Mouse (Mus musculus): ENCODE results near the gene Ak5. TPM values are rescaled to one million over a fixed set of nuclear protein-coding genes. Genes with fewer than 3 reads are reported as not detected.

Ak5 gene
- polyA plus RNA-seq, 1 experiment from 2014 or later = 3.1 TPM

DNA sequence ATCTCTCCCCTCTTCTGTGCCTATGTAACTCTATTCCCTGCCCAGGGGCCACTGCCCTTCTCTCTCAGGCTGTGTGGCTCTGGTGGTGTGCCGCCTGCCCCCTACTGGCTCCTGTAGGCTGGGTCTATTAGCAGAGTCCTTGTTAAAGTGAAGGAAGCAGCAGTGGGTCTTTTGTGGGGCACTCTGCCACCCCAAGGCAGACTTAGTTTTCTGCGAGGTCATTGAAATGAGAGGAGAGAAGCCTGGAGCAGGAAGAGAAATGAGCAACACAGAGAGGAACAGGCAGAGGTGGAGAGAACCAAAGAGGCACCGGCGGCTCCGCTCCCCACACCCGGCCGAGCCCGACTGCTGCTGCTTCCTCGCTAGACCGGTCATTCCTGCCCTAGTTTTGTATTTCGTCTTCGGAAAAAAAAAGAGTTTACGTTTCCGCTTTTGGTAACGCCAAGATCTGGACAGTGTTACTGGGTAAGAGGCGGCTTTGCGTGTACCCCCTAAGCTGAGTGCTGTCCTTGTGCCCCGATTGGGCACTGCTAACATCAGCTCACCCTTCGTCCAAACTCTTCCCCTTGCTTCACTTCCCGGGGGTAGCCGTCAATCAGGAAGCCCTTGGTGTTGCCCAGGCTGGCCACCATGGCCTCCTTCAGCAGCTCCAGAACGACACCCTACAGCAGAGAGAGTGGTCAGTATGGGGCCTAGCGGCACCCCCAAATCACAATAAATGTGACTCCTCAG lies 190.2 kb downstream of the Ak5 start:
- H3K27me3 ChIP-seq (replicated peaks; ENCODE audit: control insufficient read depth, insufficient read depth, low read length) = no peaks in the 10 kb centered on the region
- 3% methylated on average over 23 of the region's 23 CpGs for WGBS
- peak overlapping the region; percentile 53 for H3K9ac ChIP-seq (ENCODE audit: low read depth, low read length)
- peak overlapping the region; percentile 41 for H3K27ac ChIP-seq (replicated peaks; ENCODE audit: low read depth, low read length)
- H3K4me2 ChIP-seq (ENCODE audit: low read depth, low read length) = peak overlapping the region; percentile 74
- H3K4me3 ChIP-seq (ENCODE audit: low read depth, low read length) = peak overlapping the region; percentile 43
- peak; percentile 82 for DNase-seq (ENCODE audit: low spot score)
- peaks cover 9% of the 10 kb centered on the region; the same call in 1 of the 2 replicates for H3K4me1 ChIP-seq (ENCODE audit: control insufficient read depth, insufficient read depth, low read length)
- H3K36me3 ChIP-seq (ENCODE audit: control insufficient read depth, insufficient read depth, low read length) = no peaks in the 10 kb centered on the region
- peak; percentile 88 for ATAC-seq (ENCODE audit: low read depth)
- H3K9me3 ChIP-seq (ENCODE audit: control insufficient read depth, low read length) = no peaks in the 10 kb centered on the region

DNA sequence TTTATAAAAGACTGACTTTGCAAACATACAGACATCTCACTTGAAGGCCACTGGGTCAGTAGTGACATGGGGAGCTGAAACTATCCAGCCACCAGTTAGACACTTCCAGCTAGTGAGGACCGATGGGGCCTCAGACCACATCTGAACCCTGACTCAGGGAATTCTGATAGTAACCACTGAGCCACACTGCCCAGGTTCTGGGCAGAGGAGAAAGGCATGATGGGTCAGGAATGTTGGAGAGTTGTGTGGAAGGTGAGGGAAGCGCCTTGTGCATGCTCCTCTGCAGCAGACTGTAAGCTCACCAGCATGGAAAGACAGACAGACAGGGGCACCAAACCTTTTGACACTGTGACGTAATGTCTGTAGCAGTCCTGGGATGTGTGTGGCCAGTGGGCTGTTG lies 192.3 kb downstream of the Ak5 start:
- no peaks in the 10 kb centered on the region for H3K27me3 ChIP-seq (replicated peaks; ENCODE audit: control insufficient read depth, insufficient read depth, low read length)
- peaks cover 9% of the 10 kb centered on the region; the same call in 1 of the 2 replicates for H3K4me1 ChIP-seq (ENCODE audit: control insufficient read depth, insufficient read depth, low read length)
- H3K4me2 ChIP-seq (ENCODE audit: low read depth, low read length) = no peak overlapping the region
- H3K36me3 ChIP-seq (ENCODE audit: control insufficient read depth, insufficient read depth, low read length) = no peaks in the 10 kb centered on the region
- no peak overlapping the region for H3K27ac ChIP-seq (replicated peaks; ENCODE audit: low read depth, low read length)
- H3K4me3 ChIP-seq (ENCODE audit: low read depth, low read length) = no peak overlapping the region
- H3K9ac ChIP-seq (ENCODE audit: low read depth, low read length) = no peak overlapping the region
- DNase-seq (ENCODE audit: low spot score) (no peak), ATAC-seq (ENCODE audit: low read depth) (no peak)
- WGBS = 92% methylated on average over 3 of the region's 3 CpGs
- H3K9me3 ChIP-seq (ENCODE audit: control insufficient read depth, low read length) = no peaks in the 10 kb centered on the region

DNA sequence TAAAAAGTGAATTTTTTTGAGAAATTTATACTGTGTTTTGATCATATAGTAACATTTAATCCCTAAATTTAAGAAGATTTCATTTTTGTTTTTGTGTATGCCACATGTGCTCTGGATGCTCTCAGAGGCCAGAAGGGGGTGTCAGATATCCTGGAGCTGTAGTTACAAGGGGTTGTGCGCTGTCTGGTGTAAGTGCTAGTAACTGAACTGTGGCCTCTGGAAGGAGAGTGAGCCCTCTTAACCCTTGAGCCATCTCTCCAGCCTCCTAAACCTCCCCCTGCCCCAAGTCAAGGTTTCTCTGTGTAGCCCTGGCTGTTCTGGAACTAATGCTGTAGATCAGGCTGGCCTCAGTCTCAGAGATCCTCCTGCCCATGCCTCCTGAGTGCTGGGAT lies 192.9 kb downstream of the Ak5 start:
- Histone ChIP-seq H3K4me2 (ENCODE audit: low read depth, low read length) (no peak overlapping the region), H3K4me3 (ENCODE audit: low read depth, low read length) (no peak overlapping the region), H3K27ac (replicated peaks; ENCODE audit: low read depth, low read length) (no peak overlapping the region), H3K9ac (ENCODE audit: low read depth, low read length) (no peak overlapping the region), H3K9me3 (ENCODE audit: control insufficient read depth, low read length) (no peaks in the 10 kb centered on the region), H3K36me3 (ENCODE audit: control insufficient read depth, insufficient read depth, low read length) (no peaks in the 10 kb centered on the region), H3K4me1 (ENCODE audit: control insufficient read depth, insufficient read depth, low read length) (peaks cover 9% of the 10 kb centered on the region; the same call in 1 of the 2 replicates), H3K27me3 (replicated peaks; ENCODE audit: control insufficient read depth, insufficient read depth, low read length) (no peaks in the 10 kb centered on the region)
- 69% methylated on average over 1 of the region's 1 CpGs for WGBS
- ATAC-seq (ENCODE audit: low read depth) (no peak), DNase-seq (ENCODE audit: low spot score) (no peak)

DNA sequence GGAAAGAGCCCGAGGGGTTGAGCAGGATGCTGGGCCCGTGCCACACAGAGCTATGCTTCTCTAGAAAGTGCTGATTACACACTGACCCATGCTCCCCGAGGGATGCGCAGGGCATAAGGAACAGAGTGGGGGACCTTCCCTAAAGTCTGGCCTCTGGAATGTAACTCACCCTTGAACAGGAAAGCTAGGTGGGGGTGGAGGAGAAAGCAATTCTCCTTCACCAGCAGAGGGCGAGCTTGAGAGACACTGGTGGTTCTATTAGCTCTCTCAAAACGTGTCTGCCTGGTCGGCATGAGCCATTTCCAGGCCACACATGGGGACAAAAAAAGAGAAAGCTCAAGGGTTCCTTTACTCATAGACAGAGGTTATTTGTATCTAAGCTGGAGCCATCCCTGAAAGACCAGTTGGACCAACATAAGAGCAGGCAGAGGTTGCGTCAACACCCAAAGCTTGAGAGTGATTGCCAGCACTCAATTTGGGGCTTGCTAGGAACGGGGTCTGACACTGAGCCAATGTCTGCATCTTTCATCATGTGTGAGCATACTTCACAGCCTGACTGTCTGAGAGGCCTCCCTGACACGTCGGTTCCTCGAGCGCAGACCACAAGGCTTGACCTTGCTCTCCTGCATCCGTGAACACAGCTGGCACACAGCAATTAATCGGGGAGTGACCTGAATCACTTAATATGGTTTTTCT lies 193.4 kb downstream of the Ak5 start:
- H3K9me3 ChIP-seq (ENCODE audit: control insufficient read depth, low read length) = no peaks in the 10 kb centered on the region
- WGBS = 56% methylated on average over 14 of the region's 15 CpGs
- H3K4me2 ChIP-seq (ENCODE audit: low read depth, low read length) = no peak overlapping the region
- no peaks in the 10 kb centered on the region for H3K27me3 ChIP-seq (replicated peaks; ENCODE audit: control insufficient read depth, insufficient read depth, low read length)
- no peak for ATAC-seq (ENCODE audit: low read depth)
- H3K36me3 ChIP-seq (ENCODE audit: control insufficient read depth, insufficient read depth, low read length) = no peaks in the 10 kb centered on the region
- peaks cover 9% of the 10 kb centered on the region; the same call in 1 of the 2 replicates for H3K4me1 ChIP-seq (ENCODE audit: control insufficient read depth, insufficient read depth, low read length)
- no peak overlapping the region for H3K4me3 ChIP-seq (ENCODE audit: low read depth, low read length)
- no peak overlapping the region for H3K9ac ChIP-seq (ENCODE audit: low read depth, low read length)
- peak; percentile 79 for DNase-seq (ENCODE audit: low spot score)
- H3K27ac ChIP-seq (replicated peaks; ENCODE audit: low read depth, low read length) = no peak overlapping the region

DNA sequence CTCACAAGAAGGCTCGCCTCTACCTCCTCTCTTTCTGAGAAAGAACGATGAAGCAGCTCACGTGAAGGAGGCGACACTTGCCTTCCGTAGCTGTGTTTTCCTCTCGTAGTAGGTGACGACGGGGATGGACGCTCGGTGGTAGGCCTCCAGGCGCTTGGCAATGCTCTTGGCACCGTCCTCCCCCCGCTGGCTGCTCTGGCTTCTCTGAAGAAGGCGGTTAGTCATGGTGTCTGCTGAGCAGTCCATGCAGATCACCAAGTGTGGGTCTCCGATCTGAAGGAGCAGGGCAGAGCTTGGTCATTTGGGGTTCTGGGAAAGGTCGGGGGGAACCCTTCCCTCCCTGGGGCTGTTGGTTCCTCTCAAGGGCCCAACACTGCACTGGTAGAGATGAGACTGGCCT lies 195.5 kb downstream of the Ak5 start:
- Histone ChIP-seq H3K4me1 (ENCODE audit: control insufficient read depth, insufficient read depth, low read length) (peaks cover 9% of the 10 kb centered on the region; the same call in 1 of the 2 replicates), H3K27ac (replicated peaks; ENCODE audit: low read depth, low read length) (no peak overlapping the region), H3K9ac (ENCODE audit: low read depth, low read length) (no peak overlapping the region), H3K9me3 (ENCODE audit: control insufficient read depth, low read length) (no peaks in the 10 kb centered on the region), H3K4me3 (ENCODE audit: low read depth, low read length) (no peak overlapping the region), H3K4me2 (ENCODE audit: low read depth, low read length) (no peak overlapping the region), H3K36me3 (ENCODE audit: control insufficient read depth, insufficient read depth, low read length) (no peaks in the 10 kb centered on the region), H3K27me3 (replicated peaks; ENCODE audit: control insufficient read depth, insufficient read depth, low read length) (no peaks in the 10 kb centered on the region)
- ATAC-seq (ENCODE audit: low read depth) = no peak
- WGBS = 81% methylated on average over 16 of the region's 16 CpGs
- no peak for DNase-seq (ENCODE audit: low spot score)

DNA sequence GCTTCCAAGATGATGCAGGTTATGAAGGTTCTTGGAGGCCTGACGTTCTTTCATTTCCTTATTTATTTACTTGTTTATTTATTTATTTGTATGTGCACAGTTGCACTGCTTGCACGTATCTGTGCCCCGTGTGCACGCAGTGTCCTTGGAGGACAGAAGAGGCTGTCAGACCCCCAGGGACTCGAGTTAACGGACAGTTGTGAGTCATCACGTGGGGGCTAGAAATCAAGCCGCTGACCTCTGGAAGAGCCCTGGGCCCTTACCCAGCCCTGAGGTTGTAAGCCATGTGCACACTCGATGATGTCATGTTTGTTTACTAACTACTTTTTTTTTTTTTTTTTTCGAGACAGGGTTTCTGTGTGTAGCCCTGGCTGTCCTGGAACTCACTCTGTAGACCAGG lies 197.8 kb downstream of the Ak5 start:
- no peak for ATAC-seq (ENCODE audit: low read depth)
- DNase-seq (ENCODE audit: low spot score) = no peak
- Histone ChIP-seq H3K4me3 (ENCODE audit: low read depth, low read length) (no peak overlapping the region), H3K36me3 (ENCODE audit: control insufficient read depth, insufficient read depth, low read length) (no peaks in the 10 kb centered on the region), H3K9ac (ENCODE audit: low read depth, low read length) (no peak overlapping the region), H3K9me3 (ENCODE audit: control insufficient read depth, low read length) (no peaks in the 10 kb centered on the region), H3K27me3 (replicated peaks; ENCODE audit: control insufficient read depth, insufficient read depth, low read length) (no peaks in the 10 kb centered on the region), H3K27ac (replicated peaks; ENCODE audit: low read depth, low read length) (no peak overlapping the region), H3K4me1 (ENCODE audit: control insufficient read depth, insufficient read depth, low read length) (peaks cover 9% of the 10 kb centered on the region; the same call in 1 of the 2 replicates), H3K4me2 (ENCODE audit: low read depth, low read length) (no peak overlapping the region)
- WGBS = 82% methylated on average over 10 of the region's 10 CpGs

DNA sequence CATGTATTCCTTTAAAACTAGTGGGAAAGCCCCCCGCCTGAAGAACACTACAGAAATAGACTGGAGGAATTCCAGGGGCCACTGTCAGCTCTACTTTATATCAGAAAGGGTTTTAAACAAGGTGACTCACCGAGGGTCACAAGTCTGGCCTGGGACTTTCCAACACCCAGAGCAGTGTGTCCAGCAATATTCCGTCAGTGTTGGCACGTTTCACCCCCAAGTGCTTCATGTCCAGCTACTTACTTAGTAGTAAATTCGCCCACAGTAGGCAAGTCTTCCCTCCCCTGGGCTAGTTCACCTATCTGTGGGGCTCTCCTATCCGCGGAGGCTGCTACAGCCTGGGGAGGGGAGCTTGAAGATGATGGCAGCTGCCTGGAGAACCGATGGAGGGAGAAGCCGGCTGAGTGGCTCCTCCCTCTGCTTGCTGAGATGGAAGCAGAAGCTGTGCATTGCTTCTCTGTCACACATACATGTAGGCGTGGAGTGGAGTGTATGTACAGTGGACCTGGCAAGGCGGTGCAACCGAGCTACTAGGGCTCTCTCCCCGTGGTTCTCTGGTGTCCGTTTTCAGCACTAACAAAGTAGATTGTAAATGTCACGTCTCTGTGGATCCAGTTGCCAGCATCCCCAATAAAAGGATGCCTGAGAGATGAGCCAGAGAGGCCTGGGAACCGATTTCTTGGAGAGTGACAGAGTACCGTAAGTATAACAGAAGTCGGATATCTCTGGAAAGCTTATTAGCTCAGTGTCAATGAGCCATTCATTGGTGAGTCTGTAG lies 198.5 kb downstream of the Ak5 start:
- Histone ChIP-seq H3K27ac (replicated peaks; ENCODE audit: low read depth, low read length) (no peak overlapping the region), H3K36me3 (ENCODE audit: control insufficient read depth, insufficient read depth, low read length) (no peaks in the 10 kb centered on the region), H3K9me3 (ENCODE audit: control insufficient read depth, low read length) (no peaks in the 10 kb centered on the region), H3K4me3 (ENCODE audit: low read depth, low read length) (no peak overlapping the region), H3K4me2 (ENCODE audit: low read depth, low read length) (no peak overlapping the region), H3K9ac (ENCODE audit: low read depth, low read length) (no peak overlapping the region), H3K27me3 (replicated peaks; ENCODE audit: control insufficient read depth, insufficient read depth, low read length) (no peaks in the 10 kb centered on the region), H3K4me1 (ENCODE audit: control insufficient read depth, insufficient read depth, low read length) (peaks cover 9% of the 10 kb centered on the region; the same call in 1 of the 2 replicates)
- ATAC-seq (ENCODE audit: low read depth) (no peak), DNase-seq (ENCODE audit: low spot score) (no peak)
- WGBS = 64% methylated on average over 18 of the region's 18 CpGs

DNA sequence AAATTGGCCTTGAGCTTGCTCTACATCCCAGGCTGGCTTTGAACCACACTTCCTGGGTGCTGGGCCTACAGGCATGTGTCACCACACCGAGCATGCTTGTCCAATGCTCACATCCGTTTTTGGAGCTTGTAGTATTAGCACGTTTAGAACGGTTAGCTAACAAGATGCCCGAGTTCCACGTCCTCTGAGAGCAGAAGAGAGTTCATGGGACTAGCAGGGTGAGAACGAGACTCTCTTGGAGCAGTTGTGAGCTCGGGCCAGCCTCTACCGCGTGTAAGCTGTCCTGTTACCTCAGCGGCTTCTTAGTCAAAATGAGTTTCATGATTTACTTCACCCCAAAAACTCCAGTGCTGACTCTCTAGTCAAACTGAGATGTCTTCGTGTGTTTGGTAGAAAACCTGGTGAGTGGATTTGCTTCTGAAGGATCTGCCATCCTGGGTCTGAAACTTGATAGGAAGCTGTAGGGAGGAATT lies 199.6 kb downstream of the Ak5 start:
- Histone ChIP-seq H3K4me3 (ENCODE audit: low read depth, low read length) (no peak overlapping the region), H3K27ac (replicated peaks; ENCODE audit: low read depth, low read length) (no peak overlapping the region), H3K9ac (ENCODE audit: low read depth, low read length) (no peak overlapping the region), H3K36me3 (ENCODE audit: control insufficient read depth, insufficient read depth, low read length) (0 out of 2 replicates have a peak, but pooled peaks cover under 1% of the 10 kb centered on the region), H3K4me2 (ENCODE audit: low read depth, low read length) (no peak overlapping the region), H3K9me3 (ENCODE audit: control insufficient read depth, low read length) (no peaks in the 10 kb centered on the region), H3K27me3 (replicated peaks; ENCODE audit: control insufficient read depth, insufficient read depth, low read length) (no peaks in the 10 kb centered on the region), H3K4me1 (ENCODE audit: control insufficient read depth, insufficient read depth, low read length) (peaks cover 9% of the 10 kb centered on the region; the same call in 1 of the 2 replicates)
- 75% methylated on average over 12 of the region's 12 CpGs for WGBS
- ATAC-seq (ENCODE audit: low read depth) = no peak
- peak; percentile 45 for DNase-seq (ENCODE audit: low spot score)
